7 mouse cellular contexts compared by ENCODE assay signal in the genomic region with DNA sequence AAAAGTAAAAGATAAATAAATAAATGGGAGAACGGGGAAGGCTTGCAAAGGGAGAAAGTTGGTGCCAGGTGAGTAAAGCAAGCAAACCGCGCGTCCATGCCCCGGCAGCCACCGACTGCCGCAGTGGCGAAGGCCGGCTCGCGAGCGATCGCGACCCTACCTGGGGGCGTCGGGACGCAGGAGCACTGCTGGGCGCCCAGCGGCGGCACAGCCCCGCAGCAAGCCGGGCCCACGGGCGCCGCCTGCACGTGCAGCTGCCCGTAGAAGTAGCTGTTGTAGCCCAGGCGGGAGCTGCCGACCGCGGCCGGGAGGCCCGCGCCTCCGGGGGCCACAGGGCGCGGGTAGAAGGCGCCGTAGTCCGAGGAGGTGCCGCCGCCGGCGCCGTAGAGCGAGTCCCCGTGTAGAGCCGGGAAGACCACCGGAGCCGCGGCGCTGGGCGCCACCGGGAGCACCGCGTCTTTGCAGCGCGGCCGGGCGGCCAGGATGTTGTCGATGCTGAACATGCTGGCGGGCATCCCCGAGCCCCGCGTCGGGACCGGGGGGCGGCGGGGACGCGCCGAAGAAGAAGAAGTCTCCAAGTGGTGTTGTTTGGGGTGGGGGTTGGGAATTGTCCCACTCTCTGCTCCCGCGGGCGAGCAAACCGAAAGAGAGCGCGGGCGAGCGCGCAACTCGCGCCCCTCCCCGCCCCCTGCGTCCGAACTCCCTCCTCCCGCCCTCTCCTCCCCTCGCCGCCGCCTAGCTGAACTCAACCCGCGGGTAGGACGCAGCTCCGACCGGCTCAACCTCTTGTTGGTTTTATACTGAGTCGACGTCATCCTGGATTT. TPM values are rescaled to one million over a fixed set of nuclear protein-coding genes. Genes with fewer than 3 reads are reported as not detected.
DNase-seq lines count a peak whose midpoint lies in the region; ATAC-seq and TF ChIP-seq lines count a peak whose summit lies in the region.

A gene (minus strand): TSS at position 730 of the 824 bp plus-strand sequence.

- under 1% methylated on average over 96 of the region's 97 CpGs for WGBS in hindbrain, embryonic 13.5 days
- under 1% methylated on average over 96 of the region's 97 CpGs for WGBS in liver, embryonic 13.5 days (ENCODE audit: insufficient replicate concordance)

- H3K9me3 ChIP-seq in hindbrain, embryonic 13.5 days: no peaks in the 10 kb centered on the region
- no peaks in the 10 kb centered on the region for H3K9me3 ChIP-seq in liver, embryonic 13.5 days (replicated peaks)

- no peak within 1 kb of the TSS for H3K27ac ChIP-seq in embryonic fibroblast, embryonic 13.5 days (ENCODE audit: insufficient read depth, low read length)
- H3K27ac ChIP-seq in hindbrain, embryonic 13.5 days: no peak within 1 kb of the TSS
- H3K27ac ChIP-seq in liver, embryonic 13.5 days: no peak within 1 kb of the TSS

- peak within 1 kb of the TSS; percentile 61 for H3K4me2 ChIP-seq in hindbrain, embryonic 13.5 days
- peak within 1 kb of the TSS; percentile 65 for H3K4me2 ChIP-seq in liver, embryonic 13.5 days

- DNase-seq in urinary bladder, postnatal 14 days (ENCODE audit: low spot score): peak; percentile 59
- no peak for DNase-seq in urinary bladder, adult 2 months (ENCODE audit: low spot score)
- DNase-seq in liver, embryonic 13.5 days: no peak
- peak; percentile 63 for DNase-seq in retina, embryonic 14.5 days (ENCODE audit: low spot score)
- no peak for DNase-seq in left cerebral cortex, adult 8-10 months (ENCODE audit: low spot score in 2 of 2)

- H3K36me3 ChIP-seq in hindbrain, embryonic 13.5 days: no peaks in the 10 kb centered on the region
- no peaks in the 10 kb centered on the region for H3K36me3 ChIP-seq in liver, embryonic 13.5 days

- H3K27me3 ChIP-seq in hindbrain, embryonic 13.5 days: peaks cover 98% of the 10 kb centered on the region
- H3K27me3 ChIP-seq in liver, embryonic 13.5 days: peaks cover 95% of the 10 kb centered on the region

- TF ChIP-seq CTCF in embryonic fibroblast, embryonic 13.5 days (IDR thresholded peaks at IDR 0.05; ENCODE audit: borderline replicate concordance, insufficient read depth, low read length): no peak

- ATAC-seq in hindbrain, embryonic 13.5 days (ENCODE audit: low FRiP score): 0 out of 2 replicates have a peak, but pooled peaks have one; percentile 11
- no peak for ATAC-seq in liver, embryonic 13.5 days (ENCODE audit: low read depth)

- H3K4me1 ChIP-seq in embryonic fibroblast, embryonic 13.5 days (ENCODE audit: control insufficient read depth, insufficient read depth, low read length): no peaks in the 10 kb centered on the region
- peaks cover 40% of the 10 kb centered on the region for H3K4me1 ChIP-seq in hindbrain, embryonic 13.5 days (replicated peaks)
- H3K4me1 ChIP-seq in liver, embryonic 13.5 days (replicated peaks): peaks cover 8% of the 10 kb centered on the region

- H3K9ac ChIP-seq in hindbrain, embryonic 13.5 days: peak within 1 kb of the TSS; percentile 53; the same call in 1 of the 2 replicates
- no peak within 1 kb of the TSS for H3K9ac ChIP-seq in liver, embryonic 13.5 days

- H3K4me3 ChIP-seq in embryonic fibroblast, embryonic 13.5 days (ENCODE audit: insufficient read depth, low read length): peak within 1 kb of the TSS; percentile 44
- H3K4me3 ChIP-seq in hindbrain, embryonic 13.5 days: peak within 1 kb of the TSS; percentile 39
- peak within 1 kb of the TSS; percentile 52 for H3K4me3 ChIP-seq in liver, embryonic 13.5 days (replicated peaks)

- TF ChIP-seq POLR2A in embryonic fibroblast, embryonic 13.5 days (IDR thresholded peaks at IDR 0.05; ENCODE audit: low read depth, low read length): no peak

RNA-seq across cellular contexts. Expression of the gene that starts here (rescaled TPM):
- 0.04 TPM in 1 of 2 replicates, not detected in the other for polyA plus RNA-seq in urinary bladder, adult 2 months (2012; rRNA removed)
- polyA plus RNA-seq in embryonic fibroblast, embryonic 13.5 days (2011; ENCODE audit: insufficient read length, low read depth, missing spikeins): 1.9 and 2.2 TPM in 2 replicates
- 0.31 TPM in 1 of 2 replicates, not detected in the other for polyA plus RNA-seq in hindbrain, embryonic 13.5 days (2015; fragmentation: Nextera tagmentation; extraction: Ambion mirVana)
- polyA plus RNA-seq in liver, embryonic 13.5 days (2015; fragmentation: Nextera tagmentation; extraction: Ambion mirVana): 0.08 and 0.12 TPM in 2 replicates
- total RNA-seq in left cerebral cortex, adult 8-10 months (2022): not detected

Comparison
In these comparisons a context has a peak if more than half of its experiments do, and no peak if none do; other contexts are left out.
1. DNase-seq: peak in urinary bladder, postnatal 14 days (single experiment) and retina, embryonic 14.5 days (single experiment); none in urinary bladder, adult 2 months (single experiment), liver, embryonic 13.5 days (single experiment) and left cerebral cortex, adult 8-10 months (0 of 2).
2. Peak in ATAC-seq, H3K4me3 ChIP-seq, H3K9ac ChIP-seq and H3K4me2 ChIP-seq in hindbrain, embryonic 13.5 days; RNA of the gene not detected or under 1 TPM.
3. Peak in every context shown above with its lines, with median percentiles within 50 percentile points of each other: H3K4me3 ChIP-seq.